Mouse (Mus musculus): ENCODE data around the gene Gm10100. TPM values are rescaled to one million over a fixed set of nuclear protein-coding genes. Genes with fewer than 3 reads are reported as not detected.
"Not testable (repeated sequence)": the region's sequence is repeated elsewhere in the genome, so short reads cannot be mapped to it uniquely, and the experiment has no call there.

The Gm10100 gene
- polyA plus RNA-seq, 1 experiment from 2014 or later: 0.75 TPM

GRCm38 (mm10) chr10:77713734-77714133 lies 12.6 kb upstream of the Gm10100 start:
- no peak overlapping the region for H3K9ac ChIP-seq
- no peak for ATAC-seq (ENCODE audit: insufficient number of reproducible peaks, low FRiP score, low TSS enrichment, low read depth)
- no peaks in the 10 kb centered on the region for H3K27me3 ChIP-seq
- H3K9me3 ChIP-seq (replicated peaks): no peaks in the 10 kb centered on the region
- no peak overlapping the region for H3K4me2 ChIP-seq (replicated peaks)
- no peak overlapping the region for H3K4me3 ChIP-seq (replicated peaks)
- H3K36me3 ChIP-seq: no peaks in the 10 kb centered on the region
- WGBS: 39% methylated on average over 4 of the region's 4 CpGs
- no peaks in the 10 kb centered on the region for H3K4me1 ChIP-seq
- H3K27ac ChIP-seq (replicated peaks): no peak overlapping the region

- Histone ChIP-seq H3K9ac (no peak within 1 kb of the TSS), H3K27me3 (no peaks in the 10 kb centered on the region), H3K27ac (replicated peaks) (no peak within 1 kb of the TSS), H3K4me3 (replicated peaks) (no peak within 1 kb of the TSS), H3K9me3 (replicated peaks) (no peaks in the 10 kb centered on the region), H3K4me2 (replicated peaks) (no peak within 1 kb of the TSS), H3K4me1 (no peaks in the 10 kb centered on the region), H3K36me3 (no peaks in the 10 kb centered on the region)
- no peak for ATAC-seq (ENCODE audit: insufficient number of reproducible peaks, low FRiP score, low TSS enrichment, low read depth)
- WGBS: 90% methylated on average over 1 of the region's 1 CpGs
These were observed 10.8 kb upstream of the Gm10100 start, which contains the start of gene Gm10142 for GRCm38 (mm10) chr10:77715507-77715906. Gene Gm10142, plus strand, starts transcription at chr10:77715807.

GRCm38 (mm10) chr10:77720299-77720698 lies 6.0 kb upstream of the Gm10100 start, which contains the start of gene Krtap12-1:
Gene Krtap12-1, plus strand, starts transcription at chr10:77720599.
- WGBS: 88% methylated on average over 1 of the region's 1 CpGs
- H3K4me1 ChIP-seq; H3K36me3 ChIP-seq; H3K27me3 ChIP-seq; H3K27ac ChIP-seq (replicated peaks); H3K9ac ChIP-seq; H3K4me2 ChIP-seq (replicated peaks); H3K9me3 ChIP-seq (replicated peaks); ATAC-seq (ENCODE audit: insufficient number of reproducible peaks, low FRiP score, low TSS enrichment, low read depth); H3K4me3 ChIP-seq (replicated peaks): not testable (repeated sequence)

- Histone ChIP-seq H3K36me3 (no peaks in the 10 kb centered on the region), H3K9me3 (replicated peaks) (no peaks in the 10 kb centered on the region), H3K9ac (no peak overlapping the region), H3K27ac (replicated peaks) (no peak overlapping the region), H3K4me1 (no peaks in the 10 kb centered on the region), H3K4me2 (replicated peaks) (no peak overlapping the region), H3K27me3 (no peaks in the 10 kb centered on the region), H3K4me3 (replicated peaks) (no peak overlapping the region)
- WGBS: 78% methylated on average over 8 of the region's 8 CpGs
- no peak for ATAC-seq (ENCODE audit: insufficient number of reproducible peaks, low FRiP score, low TSS enrichment, low read depth)
These were observed 1.4 kb upstream of the Gm10100 start for GRCm38 (mm10) chr10:77724855-77725254.

- Histone ChIP-seq H3K4me1 (no peaks in the 10 kb centered on the region), H3K9ac (no peak overlapping the region), H3K9me3 (replicated peaks) (no peaks in the 10 kb centered on the region), H3K4me3 (replicated peaks) (no peak overlapping the region), H3K36me3 (no peaks in the 10 kb centered on the region), H3K4me2 (replicated peaks) (no peak overlapping the region), H3K27me3 (no peaks in the 10 kb centered on the region), H3K27ac (replicated peaks) (no peak overlapping the region)
- ATAC-seq (ENCODE audit: insufficient number of reproducible peaks, low FRiP score, low TSS enrichment, low read depth): no peak
- 56% methylated on average over 4 of the region's 4 CpGs for WGBS
These were observed 2.0 kb downstream of the Gm10100 start for GRCm38 (mm10) chr10:77728280-77728679.

GRCm38 (mm10) chr10:77729241-77729640 lies 3.0 kb downstream of the Gm10100 start:
- no peak overlapping the region for H3K4me3 ChIP-seq (replicated peaks)
- no peak overlapping the region for H3K4me2 ChIP-seq (replicated peaks)
- no peaks in the 10 kb centered on the region for H3K27me3 ChIP-seq
- no peak overlapping the region for H3K27ac ChIP-seq (replicated peaks)
- ATAC-seq (ENCODE audit: insufficient number of reproducible peaks, low FRiP score, low TSS enrichment, low read depth): no peak
- no peaks in the 10 kb centered on the region for H3K9me3 ChIP-seq (replicated peaks)
- no peaks in the 10 kb centered on the region for H3K36me3 ChIP-seq
- WGBS: 43% methylated on average over 4 of the region's 4 CpGs
- H3K9ac ChIP-seq: no peak overlapping the region
- no peaks in the 10 kb centered on the region for H3K4me1 ChIP-seq

- no peak overlapping the region for H3K27ac ChIP-seq (replicated peaks)
- H3K9me3 ChIP-seq (replicated peaks): no peaks in the 10 kb centered on the region
- no peak overlapping the region for H3K9ac ChIP-seq
- H3K36me3 ChIP-seq: no peaks in the 10 kb centered on the region
- no peak for ATAC-seq (ENCODE audit: insufficient number of reproducible peaks, low FRiP score, low TSS enrichment, low read depth)
- H3K4me3 ChIP-seq (replicated peaks): no peak overlapping the region
- WGBS: 68% methylated on average over 1 of the region's 1 CpGs
- H3K4me1 ChIP-seq: no peaks in the 10 kb centered on the region
- no peak overlapping the region for H3K4me2 ChIP-seq (replicated peaks)
- H3K27me3 ChIP-seq: no peaks in the 10 kb centered on the region
These were observed 9.6 kb downstream of the Gm10100 start for GRCm38 (mm10) chr10:77735928-77736327.

GRCm38 (mm10) chr10:77738929-77739328 lies 12.6 kb downstream of the Gm10100 start:
- Histone ChIP-seq H3K27ac (replicated peaks) (no peak overlapping the region), H3K4me1 (0 out of 2 replicates have a peak, but pooled peaks cover 4% of the 10 kb centered on the region), H3K9me3 (replicated peaks) (no peaks in the 10 kb centered on the region), H3K4me3 (replicated peaks) (no peak overlapping the region), H3K27me3 (no peaks in the 10 kb centered on the region), H3K9ac (no peak overlapping the region), H3K36me3 (no peaks in the 10 kb centered on the region), H3K4me2 (replicated peaks) (no peak overlapping the region)
- no peak for ATAC-seq (ENCODE audit: insufficient number of reproducible peaks, low FRiP score, low TSS enrichment, low read depth)
- 88% methylated on average over 4 of the region's 4 CpGs for WGBS

GRCm38 (mm10) chr10:77741924-77742688 lies 15.8 kb downstream of the Gm10100 start, which contains the start of gene Gm18596:
Gene Gm18596, minus strand, starts transcription at chr10:77742638.
- not testable (repeated sequence) for H3K27me3 ChIP-seq; H3K36me3 ChIP-seq; H3K9me3 ChIP-seq (replicated peaks); H3K9ac ChIP-seq; H3K4me3 ChIP-seq (replicated peaks); H3K4me2 ChIP-seq (replicated peaks); H3K27ac ChIP-seq (replicated peaks); H3K4me1 ChIP-seq; ATAC-seq (ENCODE audit: insufficient number of reproducible peaks, low FRiP score, low TSS enrichment, low read depth)
- WGBS: 55% methylated on average over 5 of the region's 5 CpGs

GRCm38 (mm10) chr10:77750686-77751085 lies 24.4 kb downstream of the Gm10100 start:
- WGBS: 78% methylated on average over 1 of the region's 1 CpGs
- not testable (repeated sequence) for H3K4me2 ChIP-seq (replicated peaks); H3K27me3 ChIP-seq; H3K4me3 ChIP-seq (replicated peaks); H3K27ac ChIP-seq (replicated peaks); H3K4me1 ChIP-seq; H3K9ac ChIP-seq; ATAC-seq (ENCODE audit: insufficient number of reproducible peaks, low FRiP score, low TSS enrichment, low read depth); H3K9me3 ChIP-seq (replicated peaks); H3K36me3 ChIP-seq

- H3K27me3 ChIP-seq; H3K9ac ChIP-seq; H3K4me1 ChIP-seq; H3K36me3 ChIP-seq; H3K27ac ChIP-seq (replicated peaks); H3K9me3 ChIP-seq (replicated peaks); ATAC-seq (ENCODE audit: insufficient number of reproducible peaks, low FRiP score, low TSS enrichment, low read depth); H3K4me3 ChIP-seq (replicated peaks); H3K4me2 ChIP-seq (replicated peaks): not testable (repeated sequence)
- 47% methylated on average over 1 of the region's 1 CpGs for WGBS
These were observed 25.0 kb downstream of the Gm10100 start, which contains the start of gene Gm9736 for GRCm38 (mm10) chr10:77751254-77751653. Gene Gm9736, minus strand, starts transcription at chr10:77751354.

GRCm38 (mm10) chr10:77752312-77752711 lies 26.0 kb downstream of the Gm10100 start:
- not testable (repeated sequence) for H3K9me3 ChIP-seq (replicated peaks); H3K9ac ChIP-seq; H3K27ac ChIP-seq (replicated peaks); H3K27me3 ChIP-seq; ATAC-seq (ENCODE audit: insufficient number of reproducible peaks, low FRiP score, low TSS enrichment, low read depth); H3K36me3 ChIP-seq; H3K4me3 ChIP-seq (replicated peaks); H3K4me2 ChIP-seq (replicated peaks); H3K4me1 ChIP-seq
- whole genome bisulfite sequencing: 57% methylated on average over 3 of the region's 3 CpGs

Measured in embryonic facial prominence, embryonic 15.5 days (tissue).